Mouse (Mus musculus) heart, adult 2 months (tissue): ENCODE measurements at regions not wholly inside any gene's neighbourhood (a gene's known extent, or its start where the extent isn't known, plus 50 kb on each side); places are given as distances from the start of the nearest gene placed in this dataset.

Source experiments
- DNase-seq, 2 experiments: peaks; one replicate each; pipeline ENCODE4 v3.0.0; 2021
- H3K27ac ChIP-seq: fragments of 200-600 bp; 2 replicates; pipeline ENCODE4 v1.8.1; 2022
- H3K27me3 ChIP-seq: fragments of 200-500 bp; 2 replicates; pipeline ENCODE4 v1.6.1; 2012; ENCODE audit warnings: mild to moderate bottlenecking, low read length, inconsistent platforms, mixed read lengths; ENCODE audit not compliant: control insufficient read depth, insufficient read depth
- H3K36me3 ChIP-seq: fragments of 200-500 bp; 2 replicates; pipeline ENCODE4 v1.6.1; 2012; ENCODE audit warnings: low read length, inconsistent platforms; ENCODE audit not compliant: control insufficient read depth, insufficient read depth
- H3K4me1 ChIP-seq: fragments of 200-500 bp; 2 replicates; pipeline ENCODE4 v1.6.1; 2011; ENCODE audit warnings: low read length; ENCODE audit not compliant: control insufficient read depth, insufficient read depth
- H3K4me3 ChIP-seq: fragments of 200-600 bp; 2 replicates; pipeline ENCODE4 v1.8.1; 2022
- H3K79me2 ChIP-seq: fragments of 200-500 bp; replicated peaks from 2 replicates; pipeline ENCODE4 v1.6.1; 2012; ENCODE audit warnings: mild to moderate bottlenecking, inconsistent platforms, low read length, moderate library complexity, mixed read lengths; ENCODE audit not compliant: control insufficient read depth, insufficient read depth
- H3K9ac ChIP-seq: fragments of 200-500 bp; 2 replicates; pipeline ENCODE4 v1.6.1; 2012; ENCODE audit warnings: low read depth, mild to moderate bottlenecking, control low read depth, inconsistent platforms, low read length, mixed read lengths
- CTCF ChIP-seq: fragments of 200-600 bp; IDR thresholded peaks from 2 replicates; pipeline ENCODE4 v1.8.1; 2022; ENCODE audit warnings: antibody characterized with exemption, mild to moderate bottlenecking, moderate library complexity
- EP300 ChIP-seq: fragments of 200-500 bp; IDR thresholded peaks from 2 replicates; pipeline ENCODE4 v1.6.1; 2011; ENCODE audit warnings: low read depth, low read length, control low read depth; ENCODE audit not compliant: insufficient read depth
- POLR2A ChIP-seq: fragments of 200-500 bp; IDR thresholded peaks from 2 replicates; pipeline ENCODE4 v1.6.1; 2011; ENCODE audit warnings: mild to moderate bottlenecking, low read depth, low read length, control low read depth; ENCODE audit not compliant: insufficient read depth
- WGBS: fragments of 180-500 bp; shearing (Covaris S2); methylation state at CpG from one replicate; pipeline ENCODE4 v1.1.7; 2018; 5-methylcytosine and 5-hydroxymethylcytosine counted together
- intact Hi-C: fragments of 180-260 bp; cut with DNase I; formaldehyde crosslinking; loops from one replicate; pipeline ENCODE4 v1.15.1; 2025

DNA sequence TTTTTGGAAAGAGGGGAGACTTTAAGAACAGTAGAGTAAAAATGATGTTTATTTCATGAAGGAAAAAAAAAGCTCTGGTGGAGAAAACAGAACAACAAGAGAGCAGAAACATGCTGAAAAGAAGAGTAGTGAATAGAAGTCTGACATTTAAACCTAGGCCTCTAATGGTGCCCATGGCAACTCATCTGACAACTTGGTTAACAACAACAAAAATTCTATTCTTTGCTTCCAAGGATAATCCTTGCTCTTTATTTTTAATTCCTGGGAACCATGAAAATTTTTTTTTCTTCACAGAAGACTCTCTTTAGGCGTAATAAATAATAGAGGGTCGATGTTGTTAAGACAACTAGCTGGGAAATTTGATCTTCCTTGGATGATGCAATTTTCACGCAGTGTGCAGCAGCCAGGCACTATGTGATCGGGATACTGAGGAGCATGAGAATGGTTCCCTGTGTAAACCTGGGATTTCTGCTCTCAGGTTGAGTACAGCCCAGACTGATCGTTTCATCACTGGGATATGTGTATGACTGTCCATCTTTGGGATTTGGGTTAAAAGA is 120.4 kb upstream of the Ndst3 start:
- 71% methylated on average over 5 of the region's 5 CpGs for WGBS
- intact Hi-C loops: no loop called here
- Histone ChIP-seq H3K27ac (no peak overlapping the region), H3K36me3 (no peaks in the 10 kb centered on the region), H3K27me3 (no peaks in the 10 kb centered on the region), H3K4me3 (no peak overlapping the region), H3K4me1 (no peaks in the 10 kb centered on the region), H3K79me2 (no peaks in the 10 kb centered on the region), H3K9ac (no peak overlapping the region)
- no peak for TF ChIP-seq EP300
- no peak for TF ChIP-seq CTCF
- TF ChIP-seq POLR2A: no peak
- DNase-seq: no peak

DNA sequence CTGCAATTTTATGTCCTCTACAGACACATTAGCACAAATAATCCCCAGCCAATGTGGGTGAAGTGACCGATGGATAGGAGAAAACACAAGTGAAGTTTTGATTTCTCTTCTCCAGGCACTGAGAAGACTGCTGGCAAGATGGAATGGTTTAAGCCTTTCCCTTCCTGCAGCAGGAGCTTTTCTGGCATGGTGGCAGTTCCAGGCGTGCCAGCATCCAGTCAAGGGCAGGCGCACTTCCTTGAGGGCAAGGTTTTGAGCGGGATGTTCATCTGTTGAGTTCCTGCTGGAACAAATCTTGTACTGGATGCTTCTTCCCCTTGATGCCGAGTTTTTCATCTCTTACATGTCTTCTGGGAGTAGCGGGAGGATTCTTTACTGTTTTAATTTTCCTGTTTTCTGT is 138.1 kb upstream of the Ndst3 start:
- 64% methylated on average over 6 of the region's 6 CpGs for WGBS

GRCm38 (mm10) chr3:123838385-123839170 is 147.9 kb upstream of the Ndst3 start:
- Histone ChIP-seq H3K9ac (no peak overlapping the region), H3K79me2 (no peaks in the 10 kb centered on the region), H3K27ac (no peak overlapping the region), H3K4me3 (no peak overlapping the region), H3K36me3 (no peaks in the 10 kb centered on the region), H3K4me1 (no peaks in the 10 kb centered on the region), H3K27me3 (no peaks in the 10 kb centered on the region)
- TF ChIP-seq POLR2A: no peak
- TF ChIP-seq EP300: no peak
- no peak for TF ChIP-seq CTCF
- WGBS: 71% methylated on average over 10 of the region's 10 CpGs
- intact Hi-C loops: no loop called here
- DNase-seq: no peak

More for the DNA sequence above, 138.1 kb upstream of the Ndst3 start:
- DNase-seq: no peak
- H3K27me3 ChIP-seq: no peaks in the 10 kb centered on the region
- H3K36me3 ChIP-seq: no peaks in the 10 kb centered on the region
- H3K4me3 ChIP-seq: no peak overlapping the region
- H3K79me2 ChIP-seq: no peaks in the 10 kb centered on the region
- H3K27ac ChIP-seq: no peak overlapping the region
- intact Hi-C loops: loop anchor here (2.0 kb wide), 1 partner anchor 20 kb away; no protein-coding TSS in a partner anchor
- no peaks in the 10 kb centered on the region for H3K4me1 ChIP-seq
- no peak overlapping the region for H3K9ac ChIP-seq
- TF ChIP-seq EP300 (no peak), CTCF (no peak), POLR2A (no peak)

DNA sequence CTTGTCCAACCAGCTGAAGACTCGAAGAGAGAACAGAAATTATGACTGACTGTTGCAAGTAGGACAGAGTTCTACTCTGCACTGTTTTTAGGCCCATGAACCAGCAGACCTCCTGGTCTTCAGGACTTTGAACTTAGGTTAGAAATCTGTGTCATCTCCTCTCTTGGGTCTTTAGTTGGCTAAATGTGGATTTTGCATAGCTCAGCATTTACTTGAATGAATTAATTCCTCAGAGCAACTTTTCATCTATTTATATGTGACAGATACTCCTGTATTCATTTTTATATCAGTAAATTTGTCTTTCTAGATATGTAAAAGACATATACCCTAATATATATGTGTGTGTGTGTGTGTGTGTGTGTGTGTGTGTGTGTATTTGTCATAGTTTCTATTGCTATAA is 155.9 kb upstream of the Ndst3 start:
- Histone ChIP-seq H3K4me3 (no peak overlapping the region), H3K79me2 (no peaks in the 10 kb centered on the region), H3K27ac (no peak overlapping the region), H3K9ac (no peak overlapping the region), H3K36me3 (no peaks in the 10 kb centered on the region), H3K27me3 (no peaks in the 10 kb centered on the region), H3K4me1 (no peaks in the 10 kb centered on the region)
- intact Hi-C loops: no loop called here
- 66% methylated on average over 1 of the region's 1 CpGs for WGBS
- DNase-seq: no peak
- TF ChIP-seq EP300: no peak
- no peak for TF ChIP-seq POLR2A
- TF ChIP-seq CTCF: no peak

GRCm38 (mm10) chr3:123848663-123849062 is 158.0 kb upstream of the Ndst3 start:
- no peaks in the 10 kb centered on the region for H3K36me3 ChIP-seq
- H3K4me1 ChIP-seq: no peaks in the 10 kb centered on the region
- H3K79me2 ChIP-seq: no peaks in the 10 kb centered on the region
- 71% methylated on average over 2 of the region's 2 CpGs for WGBS
- H3K9ac ChIP-seq: no peak overlapping the region
- intact Hi-C loops: no loop called here
- no peak overlapping the region for H3K27ac ChIP-seq
- DNase-seq: no peak
- no peak for TF ChIP-seq POLR2A
- TF ChIP-seq CTCF: no peak
- no peaks in the 10 kb centered on the region for H3K27me3 ChIP-seq
- no peak overlapping the region for H3K4me3 ChIP-seq

- no peaks in the 10 kb centered on the region for H3K36me3 ChIP-seq
- H3K4me3 ChIP-seq: no peak overlapping the region
- 69% methylated on average over 3 of the region's 3 CpGs for WGBS
- no peaks in the 10 kb centered on the region for H3K79me2 ChIP-seq
- H3K27me3 ChIP-seq: no peaks in the 10 kb centered on the region
- no peak overlapping the region for H3K27ac ChIP-seq
- H3K4me1 ChIP-seq: no peaks in the 10 kb centered on the region
- TF ChIP-seq EP300: no peak
- no peak for TF ChIP-seq CTCF
- TF ChIP-seq POLR2A: no peak
- intact Hi-C loops: no loop called here
- DNase-seq: no peak
- no peak overlapping the region for H3K9ac ChIP-seq
These were observed 162.2 kb upstream of the Ndst3 start for GRCm38 (mm10) chr3:123852889-123853288.
